Mouse (Mus musculus): ENCODE data around the gene Yif1a. TPM values are rescaled to one million over a fixed set of nuclear protein-coding genes. Genes with fewer than 3 reads are reported as not detected.

Gene Yif1a
- polyA plus RNA-seq, 1 experiment from 2014 or later: 49.4 TPM

DNA sequence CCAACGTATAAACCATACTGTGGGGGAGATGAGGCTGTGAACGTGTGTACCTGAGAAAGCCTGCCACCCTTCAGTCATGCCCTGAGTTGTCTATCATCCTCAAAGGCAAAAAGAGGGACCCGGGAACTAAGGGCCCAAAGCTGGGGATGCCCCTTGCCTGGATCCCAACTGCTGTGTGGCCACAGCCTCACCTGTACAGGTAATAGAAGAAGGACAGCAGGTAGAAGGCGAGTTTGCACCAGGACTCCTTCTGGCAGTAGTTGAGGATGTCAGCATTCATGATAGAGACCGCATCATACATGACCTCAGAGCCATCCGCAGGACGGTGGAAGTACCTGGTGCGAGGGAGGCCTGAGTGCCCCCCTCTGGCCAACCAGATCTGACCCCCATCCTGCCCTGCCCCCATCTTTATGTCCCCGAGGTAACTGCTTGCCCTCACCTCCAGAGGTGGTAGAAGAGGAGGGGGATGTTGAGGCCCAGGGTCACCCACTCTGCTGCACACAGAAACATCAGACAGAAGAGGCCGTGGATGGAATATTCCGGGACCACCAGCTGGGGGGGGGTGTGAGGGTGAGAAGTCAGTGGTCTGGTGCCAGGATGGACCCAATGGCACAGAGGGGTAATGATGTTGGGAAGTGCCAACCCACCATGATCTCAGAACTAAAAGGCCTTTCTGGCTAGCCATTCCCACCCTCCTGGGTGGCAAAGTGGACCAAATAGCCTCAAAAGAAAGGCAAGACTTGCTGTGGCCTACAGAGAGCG is 5.3 kb downstream of the Yif1a start:
- Histone ChIP-seq H3K4me3 (replicated peaks) (no peak overlapping the region), H3K4me1 (replicated peaks) (peaks cover 46% of the 10 kb centered on the region), H3K9ac (no peak overlapping the region), H3K27ac (replicated peaks) (no peak overlapping the region), H3K4me2 (no peak overlapping the region), H3K36me3 (replicated peaks) (peaks cover 15% of the 10 kb centered on the region), H3K27me3 (peaks cover 36% of the 10 kb centered on the region), H3K9me3 (replicated peaks) (no peaks in the 10 kb centered on the region)
- 65% methylated on average over 12 of the region's 12 CpGs for WGBS (ENCODE audit: insufficient replicate concordance)
- no peak for ATAC-seq (ENCODE audit: insufficient read depth)

DNA sequence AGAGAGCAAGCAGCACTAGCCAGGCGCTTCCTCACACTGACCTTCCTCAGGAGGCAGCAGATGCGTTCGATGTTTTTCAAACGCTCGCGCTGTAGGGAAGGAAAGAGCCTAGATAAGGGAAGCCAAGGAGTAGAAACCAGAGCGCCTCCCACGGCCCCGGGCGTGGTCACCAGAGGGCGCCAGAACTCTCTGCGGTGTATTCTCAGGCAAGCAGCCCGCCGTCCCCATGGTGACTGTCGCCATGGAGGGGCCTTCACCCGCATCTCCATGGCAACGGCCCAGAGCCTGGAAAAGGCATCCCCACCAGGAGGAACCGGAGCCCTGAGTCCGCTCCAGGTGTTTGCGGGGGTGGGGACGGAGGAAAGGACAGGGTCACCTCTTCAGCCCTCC is 5.9 kb downstream of the Yif1a start:
- peak; percentile 32 for ATAC-seq (ENCODE audit: insufficient read depth)
- no peak overlapping the region for H3K4me3 ChIP-seq (replicated peaks)
- no peak overlapping the region for H3K4me2 ChIP-seq
- no peaks in the 10 kb centered on the region for H3K9me3 ChIP-seq (replicated peaks)
- H3K36me3 ChIP-seq (replicated peaks): peaks cover 18% of the 10 kb centered on the region
- peaks cover 45% of the 10 kb centered on the region for H3K4me1 ChIP-seq (replicated peaks)
- WGBS (ENCODE audit: insufficient replicate concordance): under 1% methylated on average over 21 of the region's 21 CpGs
- H3K9ac ChIP-seq: no peak overlapping the region
- H3K27me3 ChIP-seq: peaks cover 36% of the 10 kb centered on the region
- no peak overlapping the region for H3K27ac ChIP-seq (replicated peaks)

DNA sequence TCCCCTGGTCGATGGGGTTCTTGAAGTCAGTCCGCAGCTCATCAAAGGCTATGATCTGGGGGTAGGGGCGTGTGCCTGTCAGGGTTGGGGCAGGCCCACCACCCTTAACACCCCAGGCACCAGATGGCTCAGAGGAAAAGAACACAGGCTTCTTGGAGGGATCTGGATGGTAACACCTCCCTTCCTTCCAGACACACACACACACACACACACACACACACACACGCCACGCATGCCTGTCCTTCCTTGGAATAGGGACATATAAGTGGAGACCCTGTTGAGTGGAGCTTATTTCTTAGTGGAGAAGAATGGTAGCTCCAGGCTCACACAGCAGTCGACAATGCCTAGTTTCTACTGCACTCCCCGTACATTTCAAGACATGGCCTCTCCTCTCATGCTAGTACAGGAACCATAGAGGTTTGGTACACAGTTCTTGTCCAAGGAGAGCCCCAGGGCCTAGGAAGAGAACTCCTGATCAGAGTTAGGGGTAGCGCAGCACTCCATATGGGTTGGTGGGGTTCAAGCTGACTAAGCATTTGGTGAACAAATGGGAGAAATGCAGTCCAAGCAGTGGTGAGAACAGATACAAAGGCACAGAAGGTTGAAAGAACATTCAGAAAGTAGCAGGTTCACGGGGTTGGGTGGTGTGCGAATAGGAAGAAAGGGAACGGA is 6.5 kb downstream of the Yif1a start:
- H3K4me1 ChIP-seq (replicated peaks): peaks cover 41% of the 10 kb centered on the region
- H3K4me3 ChIP-seq (replicated peaks): no peak overlapping the region
- H3K4me2 ChIP-seq: no peak overlapping the region
- ATAC-seq (ENCODE audit: insufficient read depth): no peak
- H3K27me3 ChIP-seq: peaks cover 36% of the 10 kb centered on the region
- peaks cover 24% of the 10 kb centered on the region for H3K36me3 ChIP-seq (replicated peaks)
- H3K9me3 ChIP-seq (replicated peaks): no peaks in the 10 kb centered on the region
- no peak overlapping the region for H3K9ac ChIP-seq
- H3K27ac ChIP-seq (replicated peaks): no peak overlapping the region
- WGBS (ENCODE audit: insufficient replicate concordance): 43% methylated on average over 11 of the region's 11 CpGs

DNA sequence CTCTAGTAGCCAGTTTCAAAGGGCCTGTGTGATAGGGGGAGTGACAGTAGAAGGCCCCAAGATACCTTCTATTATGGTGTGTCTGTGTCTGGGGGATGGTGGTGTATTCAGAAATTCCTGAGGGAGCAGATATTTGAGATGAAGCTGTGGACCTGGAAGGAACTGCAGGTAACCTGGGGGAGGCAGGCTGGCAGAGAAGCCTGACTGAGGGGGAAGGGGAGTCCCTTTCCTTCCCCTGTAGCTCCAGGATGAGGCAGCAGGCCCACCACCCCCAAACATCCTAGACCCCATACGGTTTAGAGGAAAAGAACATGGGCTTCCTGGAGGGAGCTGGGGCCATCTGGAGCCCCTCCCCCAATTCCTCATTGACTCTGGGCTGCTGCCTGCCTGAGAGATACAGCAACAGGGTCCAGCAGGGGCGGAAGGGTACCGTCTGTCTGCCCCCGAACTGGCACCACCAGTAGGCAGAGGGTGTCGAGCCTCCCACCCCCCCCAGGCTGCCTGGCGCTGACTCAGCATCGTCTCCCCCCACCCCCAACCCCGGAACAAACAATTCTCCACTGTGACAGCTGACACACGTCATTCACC is 7.6 kb downstream of the Yif1a start:
- WGBS (ENCODE audit: insufficient replicate concordance): 13% methylated on average over 9 of the region's 9 CpGs
- Histone ChIP-seq H3K36me3 (replicated peaks) (peaks cover 29% of the 10 kb centered on the region), H3K27ac (replicated peaks) (no peak overlapping the region), H3K4me3 (replicated peaks) (no peak overlapping the region), H3K4me1 (replicated peaks) (peaks cover 41% of the 10 kb centered on the region), H3K27me3 (peaks cover 36% of the 10 kb centered on the region), H3K9me3 (replicated peaks) (no peaks in the 10 kb centered on the region), H3K9ac (no peak overlapping the region), H3K4me2 (no peak overlapping the region)
- ATAC-seq (ENCODE audit: insufficient read depth): no peak

DNA sequence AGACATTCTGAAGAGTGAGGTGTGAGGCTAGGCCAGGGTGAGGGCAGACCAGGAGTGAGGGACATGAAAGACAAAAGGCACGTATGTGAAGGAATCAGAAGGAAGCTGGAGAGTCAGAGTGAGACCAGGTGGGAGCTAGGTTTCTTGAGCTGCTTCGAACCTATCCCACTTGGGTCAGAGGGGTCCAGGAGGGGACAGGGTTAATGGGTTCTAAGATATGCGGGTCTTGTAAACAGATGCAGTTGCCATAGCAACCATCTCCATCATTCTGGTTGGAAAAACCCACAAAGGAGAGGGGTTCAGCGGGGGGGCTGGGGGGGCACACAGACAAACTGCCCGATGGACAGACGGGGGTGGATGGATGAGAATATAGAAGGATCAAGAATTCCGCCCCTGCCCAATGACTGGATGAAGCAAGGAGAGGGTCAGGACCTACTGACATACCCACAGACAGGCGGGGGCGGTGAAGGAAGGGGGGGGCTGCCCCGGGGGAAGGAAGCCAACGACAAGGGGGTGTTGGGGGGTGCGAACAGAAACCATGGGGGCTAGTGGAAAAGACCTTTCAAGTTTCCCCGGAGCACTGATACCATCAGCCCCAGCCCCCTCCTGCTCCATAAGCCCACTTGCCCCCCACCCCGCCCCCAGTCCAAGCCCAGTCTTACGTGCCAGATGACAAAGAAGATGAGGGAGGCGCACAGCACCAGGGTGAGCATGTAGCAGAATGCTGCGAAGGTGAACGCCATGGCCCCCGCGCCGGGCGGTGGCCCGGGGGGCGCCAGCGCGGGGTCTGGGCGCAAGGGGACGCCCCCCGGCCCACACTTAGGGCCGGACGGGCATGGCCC is 9.4 kb downstream of the Yif1a start:
- Histone ChIP-seq H3K36me3 (replicated peaks) (peaks cover 37% of the 10 kb centered on the region), H3K9me3 (replicated peaks) (no peaks in the 10 kb centered on the region), H3K27ac (replicated peaks) (no peak overlapping the region), H3K4me3 (replicated peaks) (peak overlapping the region; percentile 49), H3K4me1 (replicated peaks) (peaks cover 41% of the 10 kb centered on the region), H3K9ac (peak overlapping the region; percentile 42; the same call in 1 of the 2 replicates), H3K27me3 (peaks cover 36% of the 10 kb centered on the region), H3K4me2 (peak overlapping the region; percentile 85)
- no peak for ATAC-seq (ENCODE audit: insufficient read depth)
- 10% methylated on average over 30 of the region's 31 CpGs for whole genome bisulfite sequencing (ENCODE audit: insufficient replicate concordance)

DNA sequence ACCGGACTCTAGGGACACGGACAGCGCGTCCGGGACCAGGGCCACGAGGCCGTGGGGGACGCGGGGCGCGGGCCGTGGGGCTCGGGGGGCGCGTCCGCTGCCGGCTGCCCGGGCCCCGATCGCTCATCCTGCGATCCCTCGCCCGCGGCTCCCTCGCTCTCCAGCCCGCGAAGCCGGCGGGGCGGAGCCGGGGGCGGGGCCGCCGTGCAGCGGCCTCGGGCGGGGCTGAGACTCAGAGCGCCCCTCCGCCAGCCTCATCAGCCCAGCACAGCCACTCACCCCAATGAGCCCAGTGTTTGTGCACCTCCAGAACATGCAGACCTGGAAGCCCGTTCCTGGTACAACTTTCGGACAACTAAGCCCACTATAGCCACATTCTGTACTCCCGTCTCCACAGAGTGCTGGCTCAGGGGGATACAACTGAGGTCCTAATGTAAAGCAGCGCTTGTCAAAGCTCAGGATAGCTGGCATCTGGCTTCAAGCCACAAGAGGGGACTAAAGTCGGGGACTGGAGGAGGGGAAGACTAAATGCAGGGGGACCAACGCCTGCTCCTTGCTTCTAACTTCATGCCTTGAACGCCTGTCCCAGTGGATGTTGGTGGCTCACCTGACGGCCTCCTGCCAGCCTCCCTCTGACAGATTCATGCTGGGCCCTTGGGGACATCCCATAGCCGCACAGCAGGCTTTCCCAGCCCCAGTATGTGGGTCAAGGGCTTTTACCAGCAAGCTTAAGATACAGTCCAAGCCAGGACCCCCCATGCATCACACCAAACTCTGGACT is 10.2 kb downstream of the Yif1a start, which contains the start of gene Cnih2:
Gene Cnih2, minus strand, starts transcription at position 159 of the 781 bp plus-strand sequence.
- H3K27me3 ChIP-seq: peaks cover 36% of the 10 kb centered on the region
- H3K27ac ChIP-seq (replicated peaks): no peak within 1 kb of the TSS
- 7% methylated on average over 44 of the region's 48 CpGs for WGBS (ENCODE audit: insufficient replicate concordance)
- H3K4me1 ChIP-seq (replicated peaks): peaks cover 39% of the 10 kb centered on the region
- H3K36me3 ChIP-seq (replicated peaks): peaks cover 45% of the 10 kb centered on the region
- H3K4me3 ChIP-seq (replicated peaks): peak within 1 kb of the TSS; percentile 49
- no peaks in the 10 kb centered on the region for H3K9me3 ChIP-seq (replicated peaks)
- peak; percentile 58; the same call in 1 of the 2 replicates for ATAC-seq (ENCODE audit: insufficient read depth)
- peak within 1 kb of the TSS; percentile 85 for H3K4me2 ChIP-seq
- peak within 1 kb of the TSS; percentile 42; the same call in 1 of the 2 replicates for H3K9ac ChIP-seq

DNA sequence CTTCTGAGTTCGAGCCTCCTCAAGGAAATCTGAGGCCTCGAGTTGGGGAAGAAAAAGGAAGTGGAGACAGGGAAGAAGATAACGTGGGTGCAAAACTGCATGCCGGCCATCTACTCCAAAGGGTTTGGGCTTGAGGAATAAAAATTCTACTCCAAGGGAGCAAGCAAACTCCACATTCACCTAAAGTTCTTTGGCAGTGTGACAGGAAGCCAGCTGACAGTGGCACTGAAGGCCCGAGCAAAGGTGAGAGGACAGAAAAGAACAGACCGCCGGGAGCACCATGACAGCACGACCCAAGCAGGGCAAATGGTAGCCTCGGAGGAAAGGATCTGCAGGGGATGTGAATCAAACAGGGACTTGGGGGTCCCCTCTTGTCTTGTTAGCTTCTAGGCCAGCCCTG is 17.7 kb downstream of the Yif1a start:
- peak overlapping the region; percentile 89 for H3K27ac ChIP-seq (replicated peaks)
- 4% methylated on average over 9 of the region's 9 CpGs for WGBS (ENCODE audit: insufficient replicate concordance)
- no peaks in the 10 kb centered on the region for H3K9me3 ChIP-seq (replicated peaks)
- peak overlapping the region; percentile 87 for H3K9ac ChIP-seq
- H3K36me3 ChIP-seq (replicated peaks): peaks cover 41% of the 10 kb centered on the region
- ATAC-seq (ENCODE audit: insufficient read depth): no peak
- no peaks in the 10 kb centered on the region for H3K27me3 ChIP-seq
- H3K4me3 ChIP-seq (replicated peaks): peak overlapping the region; percentile 86
- peaks cover 44% of the 10 kb centered on the region for H3K4me1 ChIP-seq (replicated peaks)
- H3K4me2 ChIP-seq: peak overlapping the region; percentile 95

DNA sequence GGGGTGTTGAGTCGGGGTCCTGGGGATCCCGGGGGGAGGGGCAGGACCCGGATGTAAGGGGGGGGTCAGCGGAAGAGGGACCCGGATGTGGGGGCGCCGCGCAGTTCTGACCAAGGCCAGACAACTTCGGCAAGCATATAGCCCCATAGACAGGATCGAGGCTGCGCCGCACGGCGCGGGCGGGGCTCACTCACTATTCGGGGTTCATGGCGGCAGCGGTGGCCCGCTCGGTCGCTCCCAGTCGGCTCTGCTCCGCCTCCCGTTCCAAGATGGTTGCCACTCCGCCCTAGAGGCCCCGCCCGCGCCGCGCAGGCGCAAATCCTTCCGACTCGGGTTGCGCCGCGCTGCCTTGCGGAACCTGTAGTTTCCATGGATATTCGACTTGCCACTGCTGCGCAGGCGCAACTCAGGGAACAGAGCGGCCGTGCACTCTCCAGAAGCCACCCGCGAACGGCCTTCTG is 18.4 kb downstream of the Yif1a start, which contains the start of gene Rab1b:
Gene Rab1b, minus strand, starts transcription at position 342 of the 461 bp plus-strand sequence.
- peaks cover 44% of the 10 kb centered on the region for H3K4me1 ChIP-seq (replicated peaks)
- H3K9me3 ChIP-seq (replicated peaks): no peaks in the 10 kb centered on the region
- H3K36me3 ChIP-seq (replicated peaks): peaks cover 34% of the 10 kb centered on the region
- H3K9ac ChIP-seq: peak within 1 kb of the TSS; percentile 87
- ATAC-seq (ENCODE audit: insufficient read depth): peak; percentile 93
- peak within 1 kb of the TSS; percentile 86 for H3K4me3 ChIP-seq (replicated peaks)
- WGBS (ENCODE audit: insufficient replicate concordance): under 1% methylated on average over 46 of the region's 46 CpGs
- H3K27ac ChIP-seq (replicated peaks): peak within 1 kb of the TSS; percentile 89
- H3K27me3 ChIP-seq: no peaks in the 10 kb centered on the region
- H3K4me2 ChIP-seq: peak within 1 kb of the TSS; percentile 95

DNA sequence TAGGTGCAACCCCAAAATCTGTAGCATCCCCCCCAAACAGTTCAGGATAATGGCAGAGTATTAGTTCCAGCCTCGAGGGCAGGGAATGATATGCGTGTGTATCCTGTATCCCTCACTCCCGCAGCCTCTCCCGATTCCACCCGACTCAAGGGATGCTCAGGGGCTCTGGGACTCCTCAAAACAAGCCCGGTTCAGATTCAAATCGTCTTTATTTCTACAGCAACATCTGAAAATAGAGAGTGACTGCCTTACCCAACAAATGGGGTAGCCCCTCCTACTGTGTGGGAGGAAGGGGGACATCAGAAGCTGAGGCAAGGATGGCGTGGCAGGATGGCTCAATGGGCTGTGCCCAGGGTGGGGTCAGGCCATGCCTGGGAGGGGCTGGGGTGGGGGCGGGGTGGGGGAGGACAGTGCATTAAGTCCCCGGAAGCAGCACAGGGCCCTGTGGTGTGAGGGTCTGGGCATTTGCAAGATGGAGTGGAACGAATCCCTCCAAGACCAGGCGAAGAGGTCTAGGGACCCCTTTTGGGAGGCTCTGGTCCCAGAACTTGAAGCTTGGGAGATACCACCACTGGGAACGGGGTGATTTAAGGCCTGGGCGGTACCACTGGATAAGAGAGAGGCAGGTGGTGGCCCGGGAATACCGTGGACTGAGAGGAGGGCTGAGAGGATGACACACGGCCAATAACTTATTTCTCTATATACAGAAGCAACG is 19.4 kb downstream of the Yif1a start:
- H3K27ac ChIP-seq (replicated peaks): no peak overlapping the region
- H3K4me1 ChIP-seq (replicated peaks): peaks cover 44% of the 10 kb centered on the region
- no peak for ATAC-seq (ENCODE audit: insufficient read depth)
- peaks cover 25% of the 10 kb centered on the region for H3K36me3 ChIP-seq (replicated peaks)
- H3K9ac ChIP-seq: peak overlapping the region; percentile 87; the same call in 1 of the 2 replicates
- H3K9me3 ChIP-seq (replicated peaks): no peaks in the 10 kb centered on the region
- H3K4me3 ChIP-seq (replicated peaks): peak overlapping the region; percentile 86
- WGBS (ENCODE audit: insufficient replicate concordance): 71% methylated on average over 18 of the region's 18 CpGs
- H3K4me2 ChIP-seq: peak overlapping the region; percentile 95
- no peaks in the 10 kb centered on the region for H3K27me3 ChIP-seq
